Mouse (Mus musculus) lung, adult 2 months (tissue): Measurements from ENCODE around the gene 2900011O08Rik.

Source experiments
- CTCF ChIP-seq: fragments of 200-500 bp; IDR thresholded peaks from 2 replicates; pipeline ENCODE4 v1.5.1; 2011; ENCODE audit warnings: mild to moderate bottlenecking, low read length, control low read depth; ENCODE audit not compliant: insufficient read depth
- POLR2A ChIP-seq: fragments of 200-500 bp; IDR thresholded peaks from 2 replicates; pipeline ENCODE4 v1.6.1; 2011; ENCODE audit warnings: low read depth, mild to moderate bottlenecking, control low read depth, low read length, borderline replicate concordance; ENCODE audit errors: extremely low read depth

DNA sequence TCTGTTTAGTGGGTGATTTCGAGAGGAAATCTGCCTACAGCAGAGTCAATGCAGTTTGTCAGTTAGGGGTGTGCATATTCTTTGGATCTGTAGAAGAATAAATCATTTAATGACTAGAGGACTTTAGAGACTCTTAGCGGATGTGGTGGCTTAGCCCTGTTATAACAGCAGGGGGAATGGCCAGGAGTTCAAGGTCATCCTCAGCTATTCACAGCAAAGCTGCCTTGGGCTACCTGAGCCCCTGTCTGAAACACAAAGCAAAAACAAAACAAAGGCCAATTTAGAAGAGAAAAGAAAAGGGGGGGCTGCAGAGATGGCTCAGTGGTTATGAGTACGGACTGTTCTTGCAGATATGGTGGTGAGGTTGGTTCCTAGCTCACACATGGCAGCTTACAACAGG lies 35.2 kb upstream of the 2900011O08Rik start:
- TF ChIP-seq CTCF = no peak
- no peak for TF ChIP-seq POLR2A
